In the genomic region with DNA sequence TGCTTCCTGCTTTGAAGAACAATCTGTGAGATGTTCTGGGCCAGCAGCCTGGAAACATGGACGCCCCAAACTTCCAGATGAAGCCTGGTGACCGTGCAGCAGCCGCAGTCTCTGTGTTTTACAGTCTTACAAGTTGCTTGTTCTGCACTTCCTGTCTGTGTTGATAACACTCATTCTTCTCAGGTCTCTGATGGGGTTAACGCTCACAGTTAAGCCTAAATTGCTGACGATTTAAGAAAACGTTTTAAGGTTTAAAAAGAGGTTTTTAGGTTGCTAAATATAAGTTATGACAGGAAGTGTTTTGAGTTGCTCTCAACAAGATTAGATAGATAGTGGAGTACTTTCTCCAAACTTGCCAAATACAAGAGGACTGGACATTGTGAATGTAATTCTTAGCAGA, we compare ENCODE assay signal across 13 mouse cellular contexts. TPM values are rescaled to one million over a fixed set of nuclear protein-coding genes. Genes with fewer than 3 reads are reported as not detected.
DNase-seq lines count a peak whose midpoint lies in the region; ATAC-seq and TF ChIP-seq lines count a peak whose summit lies in the region.
"Not testable (repeated sequence)": the region's sequence is repeated elsewhere in the genome, so short reads cannot be mapped to it uniquely, and the experiment has no call there.
"Had no signal": no experiment of that assay in that cellular context is flagged by ENCODE, and none has a peak within 500 bp of the region (broad histone marks: within the 10 kb centered on the region; RNA-seq: fewer than 3 reads in every experiment).

No protein-coding gene starts in this region.

- DNase-seq in 416B (ENCODE audit: low read depth), result peak; percentile 21
- peak; percentile 51 for DNase-seq in CD4-positive, CD25-positive, alpha-beta regulatory T cell, adult 2 months (ENCODE audit: low read depth, low spot score)
- DNase-seq in T-cell, adult 2 months (ENCODE audit: low spot score), result peak; percentile 63
- peak; percentile 75 for DNase-seq in heart, adult 11 months
- not testable (repeated sequence) for DNase-seq in thymus, adult 2 months
- DNase-seq in thymus, postnatal 25 days, result peak; percentile 29

- not testable (repeated sequence) for H3K27me3 ChIP-seq in thymus, adult 2 months (ENCODE audit: control insufficient read depth, insufficient read depth, low read length)

- TF ChIP-seq CTCF in thymus, adult 2 months (IDR thresholded peaks at IDR 0.05; ENCODE audit: borderline replicate concordance, control insufficient read depth, extremely low read depth, insufficient read depth, low read length, poor library complexity), result not testable (repeated sequence)

- H3K27ac ChIP-seq in thymus, adult 2 months (ENCODE audit: control insufficient read depth, insufficient read depth, low read length), result peak overlapping the region; percentile 96

- not testable (repeated sequence) for H3K36me3 ChIP-seq in thymus, adult 2 months (ENCODE audit: control insufficient read depth, insufficient read depth, low read length)

- not testable (repeated sequence) for H3K4me3 ChIP-seq in thymus, adult 2 months (ENCODE audit: control insufficient read depth, insufficient read depth, low read length)

- 5% methylated on average over 6 of the region's 6 CpGs for WGBS in thymus, adult 2 months

- TF ChIP-seq POLR2A in thymus, adult 2 months (IDR thresholded peaks at IDR 0.05; ENCODE audit: control insufficient read depth, extremely low read depth, insufficient read depth, low read length, poor library complexity), result not testable (repeated sequence)

- peaks cover 26% of the 10 kb centered on the region for H3K4me1 ChIP-seq in thymus, adult 2 months (replicated peaks; ENCODE audit: control insufficient read depth, insufficient read depth, low read length)

- peak; percentile 85 for ATAC-seq in inflammation-experienced regulatory T-cells, adult 6 months

RNA-seq across cellular contexts. Expression of a gene that starts 11.2 kb away (rescaled TPM):
- 10 to 100 TPM in 2 of 3 experiments, 1 to 10 TPM in 1; 4.6 to 25.2 (median 21.9) TPM for polyA plus RNA-seq in inflammation-experienced regulatory T-cells, adult 6 months (2017; shearing (Covaris generic))
- polyA plus RNA-seq in thymus, adult 2 months (2012; rRNA removed), result 142 and 170 TPM in 2 replicates
- polyA plus RNA-seq: G1E, Patski had no signal

RNA-seq across cellular contexts. Expression of a gene that starts 26.1 kb away (rescaled TPM):
- 10 to 100 TPM; 11.4 to 17.3 (median 16.4) TPM for polyA plus RNA-seq in inflammation-experienced regulatory T-cells, adult 6 months (2017; shearing (Covaris generic))
- 272 and 274 TPM in 2 replicates for polyA plus RNA-seq in thymus, adult 2 months (2012; rRNA removed)
- polyA plus RNA-seq: G1E had no signal

RNA-seq across cellular contexts. Expression of a gene that starts 33.1 kb away (rescaled TPM):
- under 1 TPM in 2 of 3 experiments, not detected in 1; 0.23 to 0.24 TPM for polyA plus RNA-seq in inflammation-experienced regulatory T-cells, adult 6 months (2017; shearing (Covaris generic))
- polyA plus RNA-seq in thymus, adult 2 months (2012; rRNA removed), result 4.6 and 6.7 TPM in 2 replicates
- polyA plus RNA-seq: embryonic facial prominence, embryonic 10.5 days; embryonic facial prominence, embryonic 12.5 days; forebrain, embryonic 11.5 days; forebrain, embryonic 13.5 days; G1E had no signal

Comparison
In these comparisons a context has a peak if more than half of its experiments do, and no peak if none do; other contexts are left out.
1. RNA of a gene that starts 26.1 kb away (polyA plus RNA-seq): 272 to 274 TPM in thymus, adult 2 months; 11.4 to 17.3 TPM in inflammation-experienced regulatory T-cells, adult 6 months; every median in the first group is over 10 times any median in the second.